Mouse (Mus musculus): ENCODE measurements at regions not wholly inside any gene's neighbourhood (a gene's known extent, or its start where the extent isn't known, plus 50 kb on each side); places are given as distances from the start of the nearest gene placed in this dataset.

- H3K4me3 ChIP-seq (ENCODE audit: insufficient read depth, low read depth, low read length), result no peak overlapping the region
- H3K27ac ChIP-seq (ENCODE audit: insufficient read depth, low read depth, low read length), result no peak overlapping the region
- DNase-seq, result no peak
- H3K36me3 ChIP-seq (ENCODE audit: control insufficient read depth, insufficient read depth, low read length), result no peaks in the 10 kb centered on the region
- WGBS, result 66% methylated on average over 2 of the region's 2 CpGs
- 0 out of 2 replicates have a peak, but pooled peaks cover 4% of the 10 kb centered on the region for H3K4me1 ChIP-seq (ENCODE audit: control insufficient read depth, insufficient read depth, low read length)
- H3K27me3 ChIP-seq (replicated peaks; ENCODE audit: control insufficient read depth, insufficient read depth, low read length), result no peaks in the 10 kb centered on the region
- TF ChIP-seq POLR2A (IDR thresholded peaks at IDR 0.05; ENCODE audit: low read depth, low read length) (no peak), CTCF (conservative IDR thresholded peaks at IDR 0.05; ENCODE audit: insufficient read depth, insufficient read length, low read depth, low read length) (no peak)
Measured at GRCm38 (mm10) chr17:83993028-83993427, 145.3 kb upstream of the Haao start.

GRCm38 (mm10) chr17:83990421-83991365 lies 142.9 kb upstream of the Haao start:
- DNase-seq, result peak; percentile 82
- no peaks in the 10 kb centered on the region for H3K27me3 ChIP-seq (replicated peaks; ENCODE audit: control insufficient read depth, insufficient read depth, low read length)
- H3K4me1 ChIP-seq (ENCODE audit: control insufficient read depth, insufficient read depth, low read length), result 0 out of 2 replicates have a peak, but pooled peaks cover 8% of the 10 kb centered on the region
- WGBS, result 61% methylated on average over 13 of the region's 13 CpGs
- no peaks in the 10 kb centered on the region for H3K36me3 ChIP-seq (ENCODE audit: control insufficient read depth, insufficient read depth, low read length)
- H3K27ac ChIP-seq (ENCODE audit: insufficient read depth, low read depth, low read length), result peak overlapping the region; percentile 60
- H3K4me3 ChIP-seq (ENCODE audit: insufficient read depth, low read depth, low read length), result no peak overlapping the region
- no peak for TF ChIP-seq POLR2A (IDR thresholded peaks at IDR 0.05; ENCODE audit: low read depth, low read length)
- no peak for TF ChIP-seq CTCF (conservative IDR thresholded peaks at IDR 0.05; ENCODE audit: insufficient read depth, insufficient read length, low read depth, low read length)

DNA sequence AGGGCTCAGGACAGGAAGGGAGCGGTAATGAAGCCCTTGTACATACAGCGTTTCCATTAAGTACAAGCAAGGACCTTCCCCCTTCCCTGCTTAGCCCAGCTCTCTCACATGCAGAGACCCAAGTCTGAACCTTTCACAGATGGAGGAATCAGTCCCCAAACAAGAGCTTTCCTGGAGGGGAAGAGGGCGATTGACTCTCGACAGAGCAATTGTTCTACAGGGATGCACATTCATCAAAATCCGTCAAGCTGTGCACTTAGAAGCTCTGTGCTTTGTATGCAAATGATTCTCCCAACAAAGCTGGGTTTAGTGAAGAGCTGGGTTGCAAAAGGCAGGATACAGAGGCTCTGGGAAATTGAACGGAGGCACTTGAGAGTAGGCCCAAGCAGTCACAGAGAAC lies 141.1 kb upstream of the Haao start:
- Histone ChIP-seq H3K27ac (ENCODE audit: insufficient read depth, low read depth, low read length) (peak overlapping the region; percentile 74), H3K4me3 (ENCODE audit: insufficient read depth, low read depth, low read length) (no peak overlapping the region), H3K27me3 (replicated peaks; ENCODE audit: control insufficient read depth, insufficient read depth, low read length) (no peaks in the 10 kb centered on the region), H3K36me3 (ENCODE audit: control insufficient read depth, insufficient read depth, low read length) (no peaks in the 10 kb centered on the region), H3K4me1 (ENCODE audit: control insufficient read depth, insufficient read depth, low read length) (0 out of 2 replicates have a peak, but pooled peaks cover 8% of the 10 kb centered on the region)
- DNase-seq, result peak; percentile 54
- TF ChIP-seq CTCF (conservative IDR thresholded peaks at IDR 0.05; ENCODE audit: insufficient read depth, insufficient read length, low read depth, low read length), result no peak
- TF ChIP-seq POLR2A (IDR thresholded peaks at IDR 0.05; ENCODE audit: low read depth, low read length), result no peak
- whole genome bisulfite sequencing, result 63% methylated on average over 6 of the region's 6 CpGs

- no peak for DNase-seq
- H3K27me3 ChIP-seq (replicated peaks; ENCODE audit: control insufficient read depth, insufficient read depth, low read length), result no peaks in the 10 kb centered on the region
- TF ChIP-seq CTCF (conservative IDR thresholded peaks at IDR 0.05; ENCODE audit: insufficient read depth, insufficient read length, low read depth, low read length), result no peak
- no peak for TF ChIP-seq POLR2A (IDR thresholded peaks at IDR 0.05; ENCODE audit: low read depth, low read length)
- WGBS, result 86% methylated on average over 5 of the region's 5 CpGs
- 0 out of 2 replicates have a peak, but pooled peaks cover 8% of the 10 kb centered on the region for H3K4me1 ChIP-seq (ENCODE audit: control insufficient read depth, insufficient read depth, low read length)
- peak overlapping the region; percentile 69 for H3K27ac ChIP-seq (ENCODE audit: insufficient read depth, low read depth, low read length)
- H3K4me3 ChIP-seq (ENCODE audit: insufficient read depth, low read depth, low read length), result no peak overlapping the region
- H3K36me3 ChIP-seq (ENCODE audit: control insufficient read depth, insufficient read depth, low read length), result no peaks in the 10 kb centered on the region
Measured at GRCm38 (mm10) chr17:83988165-83988564, 140.4 kb upstream of the Haao start.

GRCm38 (mm10) chr17:83987683-83988082 lies 139.9 kb upstream of the Haao start:
- DNase-seq, result no peak
- H3K4me1 ChIP-seq (ENCODE audit: control insufficient read depth, insufficient read depth, low read length), result peaks cover 9% of the 10 kb centered on the region; the same call in 1 of the 2 replicates

DNA sequence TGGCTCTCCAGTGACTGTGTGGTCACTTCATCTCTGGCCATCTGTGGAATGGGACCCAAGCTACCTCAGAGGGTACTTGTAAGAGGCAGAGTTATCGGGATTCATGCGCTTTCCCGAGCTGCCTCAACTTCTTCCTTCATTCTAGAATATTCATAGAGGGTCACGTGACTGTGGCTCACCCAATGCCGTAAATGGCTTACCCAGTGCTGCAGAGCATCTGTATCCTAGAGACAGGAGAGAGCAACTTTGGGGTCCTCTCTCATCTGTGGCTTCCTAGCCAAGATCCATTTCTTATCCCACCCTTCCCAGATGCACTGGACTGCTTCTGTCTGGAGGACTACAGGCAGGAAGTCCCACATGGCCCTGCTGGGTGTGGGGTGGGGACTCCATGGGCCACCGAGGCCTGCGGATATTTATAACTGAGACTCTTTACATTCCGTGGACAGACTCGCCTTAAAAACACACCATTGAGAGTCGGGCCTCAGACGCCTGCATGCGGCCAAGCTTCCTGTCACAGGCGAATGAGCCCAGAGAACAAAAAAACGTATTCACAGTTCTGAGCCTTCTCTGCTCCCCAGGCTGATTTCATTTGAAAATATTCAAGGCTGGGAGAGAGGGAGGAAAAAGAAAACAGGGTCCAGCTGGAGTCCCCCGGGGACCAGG lies 138.3 kb upstream of the Haao start:
- H3K4me1 ChIP-seq (ENCODE audit: control insufficient read depth, insufficient read depth, low read length), result peaks cover 13% of the 10 kb centered on the region; the same call in 1 of the 2 replicates
- peak overlapping the region; percentile 26; the same call in 1 of the 2 replicates for H3K27ac ChIP-seq (ENCODE audit: insufficient read depth, low read depth, low read length)
- DNase-seq, result no peak

More at GRCm38 (mm10) chr17:83987683-83988082, 139.9 kb upstream of the Haao start:
- 85% methylated on average over 4 of the region's 4 CpGs for WGBS
- no peak overlapping the region for H3K4me3 ChIP-seq (ENCODE audit: insufficient read depth, low read depth, low read length)
- TF ChIP-seq CTCF (conservative IDR thresholded peaks at IDR 0.05; ENCODE audit: insufficient read depth, insufficient read length, low read depth, low read length) (no peak), POLR2A (IDR thresholded peaks at IDR 0.05; ENCODE audit: low read depth, low read length) (no peak)
- no peak overlapping the region for H3K27ac ChIP-seq (ENCODE audit: insufficient read depth, low read depth, low read length)
- H3K36me3 ChIP-seq (ENCODE audit: control insufficient read depth, insufficient read depth, low read length), result no peaks in the 10 kb centered on the region
- H3K27me3 ChIP-seq (replicated peaks; ENCODE audit: control insufficient read depth, insufficient read depth, low read length), result no peaks in the 10 kb centered on the region

More for the DNA sequence above, 138.3 kb upstream of the Haao start:
- no peaks in the 10 kb centered on the region for H3K27me3 ChIP-seq (replicated peaks; ENCODE audit: control insufficient read depth, insufficient read depth, low read length)
- H3K4me3 ChIP-seq (ENCODE audit: insufficient read depth, low read depth, low read length), result no peak overlapping the region
- TF ChIP-seq POLR2A (IDR thresholded peaks at IDR 0.05; ENCODE audit: low read depth, low read length) (no peak), CTCF (conservative IDR thresholded peaks at IDR 0.05; ENCODE audit: insufficient read depth, insufficient read length, low read depth, low read length) (no peak)
- WGBS, result 43% methylated on average over 15 of the region's 15 CpGs
- H3K36me3 ChIP-seq (ENCODE audit: control insufficient read depth, insufficient read depth, low read length), result no peaks in the 10 kb centered on the region
